Mouse (Mus musculus) left cerebral cortex, adult 11 months (tissue): Measurements from ENCODE around the gene Sgms1.

Source experiments
- DNase-seq: peaks from one replicate; pipeline ENCODE4 v3.0.0; 2022; ENCODE audit warnings: low spot score

The Sgms1 gene

DNA sequence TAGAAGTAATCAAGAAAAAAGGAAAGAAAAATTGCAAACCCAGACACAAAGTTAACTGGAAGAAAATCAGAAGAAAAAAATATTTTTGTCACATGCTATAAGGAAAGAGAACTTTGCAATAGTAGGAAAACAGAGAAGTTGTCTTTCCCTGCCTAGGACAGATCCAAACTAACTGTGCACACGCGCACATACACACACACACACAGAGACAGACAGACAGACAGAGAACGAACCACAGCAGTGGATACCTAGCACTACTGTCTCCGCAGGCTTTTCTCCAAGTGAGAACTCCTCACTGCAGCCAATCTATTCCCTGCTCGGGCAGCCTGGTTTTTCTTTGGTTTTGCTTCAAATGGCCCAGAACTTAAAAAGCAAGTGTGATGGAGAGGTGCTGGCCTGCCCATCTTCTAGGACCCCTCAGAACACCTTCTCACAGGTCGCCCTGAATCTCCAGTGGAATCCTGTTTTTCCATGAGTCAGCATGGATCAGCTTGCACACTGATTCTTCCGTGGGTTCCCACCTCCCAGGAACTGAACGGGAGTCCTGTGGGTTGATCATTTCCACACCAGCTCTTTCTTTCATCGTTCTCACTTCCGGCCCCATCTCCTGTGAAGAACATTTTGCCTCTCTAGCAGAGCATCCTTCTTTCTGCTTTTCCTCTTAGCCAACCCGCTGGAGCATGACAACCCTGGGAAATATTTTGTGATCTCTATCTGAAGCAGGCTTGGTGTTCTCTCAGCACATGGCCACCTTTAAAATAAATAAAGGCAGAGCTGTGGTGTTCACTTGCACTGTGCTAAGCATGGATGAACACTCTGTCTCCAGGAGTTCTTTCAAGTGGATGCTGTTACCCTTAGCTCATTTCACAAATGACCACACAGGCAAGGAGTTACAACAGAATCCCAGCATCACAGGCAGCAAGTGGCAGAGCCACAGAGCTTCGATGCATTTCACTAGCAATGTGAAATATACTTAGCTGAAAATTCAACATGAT lies 96.4 kb downstream of the Sgms1 start:
- no peak for DNase-seq

DNA sequence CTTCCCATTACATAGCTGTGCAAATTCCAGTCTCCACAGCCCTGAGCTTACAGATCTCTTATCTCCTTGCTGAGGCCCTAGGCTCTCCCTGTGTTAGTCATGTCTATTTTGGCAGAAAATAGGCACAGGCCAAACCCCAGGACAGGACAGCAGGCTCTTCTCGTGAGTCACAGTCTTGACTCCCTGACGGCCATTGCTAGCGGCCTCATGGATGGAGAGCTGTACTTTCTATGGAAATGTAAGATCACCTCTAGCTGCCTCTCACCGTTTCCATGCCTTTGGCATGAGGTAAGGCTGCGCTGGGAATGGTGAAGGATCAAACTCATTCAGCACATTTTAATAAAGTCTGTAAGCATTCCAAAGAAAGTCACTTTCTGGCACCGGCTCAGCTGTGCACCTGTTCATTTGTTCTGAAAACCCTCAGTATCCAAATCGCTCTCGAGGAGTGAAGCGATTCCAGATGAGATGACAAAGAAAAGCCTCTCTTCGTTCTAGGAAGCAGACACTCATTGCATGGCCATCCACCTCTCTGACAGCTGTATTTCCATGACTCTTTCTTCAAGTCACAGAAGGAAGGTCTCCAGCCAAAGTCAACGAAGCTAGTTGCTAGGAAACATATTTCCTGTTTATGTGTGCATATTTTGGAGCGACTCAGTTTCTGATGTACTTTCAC lies 97.3 kb downstream of the Sgms1 start:
- no peak for DNase-seq

DNA sequence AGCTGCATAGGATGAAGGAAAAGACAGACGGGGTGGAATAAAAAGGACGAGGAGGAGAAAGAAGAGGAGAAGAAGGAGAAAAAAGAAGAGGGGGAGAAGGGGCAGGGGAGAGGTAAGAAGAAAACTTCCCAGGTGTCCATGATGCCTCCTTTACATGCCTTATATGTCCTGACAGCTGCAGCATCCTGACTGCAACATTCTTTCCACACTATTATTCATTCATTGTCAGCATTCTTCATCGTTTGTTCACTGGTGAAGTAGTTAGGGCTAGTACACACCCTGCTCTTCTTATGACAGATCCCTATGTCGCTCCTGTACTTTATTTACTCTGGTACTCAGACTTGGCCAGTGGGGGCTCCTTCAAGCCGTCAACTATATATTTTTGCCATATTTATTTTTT lies 98.4 kb downstream of the Sgms1 start:
- no peak for DNase-seq

DNA sequence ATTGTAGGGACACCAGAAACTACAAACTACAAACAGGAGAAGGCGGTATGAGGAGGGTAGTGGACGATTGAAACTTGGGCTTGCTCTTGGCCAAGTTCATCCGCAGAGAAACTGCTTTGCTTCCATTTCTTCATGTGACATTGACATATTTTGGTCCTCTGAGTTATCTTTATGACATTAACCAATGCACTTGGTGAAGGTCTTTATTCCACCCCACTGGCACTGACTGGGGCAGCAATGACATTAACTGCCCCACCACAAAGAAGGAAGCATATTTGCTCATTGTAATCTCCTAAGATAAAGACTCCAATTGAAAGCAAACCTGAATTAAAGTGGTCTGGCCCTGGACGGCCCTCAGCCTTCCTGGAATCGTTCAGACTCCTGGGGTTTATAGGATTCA lies 100.6 kb downstream of the Sgms1 start:
- no peak for DNase-seq

DNA sequence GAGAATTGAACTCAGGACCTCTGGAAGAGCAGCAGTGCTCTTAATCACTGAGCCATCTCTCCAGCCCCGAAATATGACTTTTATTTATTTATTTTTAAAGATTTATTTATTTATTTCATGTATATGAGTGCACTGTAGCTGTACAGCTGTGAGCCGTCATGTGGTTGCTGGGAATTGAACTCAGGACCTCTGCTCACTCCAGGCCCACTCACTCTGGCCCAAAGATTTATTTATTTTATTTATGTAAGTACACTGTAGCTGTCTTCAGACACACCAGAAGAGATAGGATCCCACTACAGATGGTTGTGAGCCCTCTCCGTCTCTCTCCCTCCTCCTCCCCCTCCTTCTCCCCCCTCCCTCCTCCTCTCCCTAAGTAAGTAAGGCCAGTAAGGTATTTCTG lies 101.7 kb downstream of the Sgms1 start:
- no peak for DNase-seq

DNA sequence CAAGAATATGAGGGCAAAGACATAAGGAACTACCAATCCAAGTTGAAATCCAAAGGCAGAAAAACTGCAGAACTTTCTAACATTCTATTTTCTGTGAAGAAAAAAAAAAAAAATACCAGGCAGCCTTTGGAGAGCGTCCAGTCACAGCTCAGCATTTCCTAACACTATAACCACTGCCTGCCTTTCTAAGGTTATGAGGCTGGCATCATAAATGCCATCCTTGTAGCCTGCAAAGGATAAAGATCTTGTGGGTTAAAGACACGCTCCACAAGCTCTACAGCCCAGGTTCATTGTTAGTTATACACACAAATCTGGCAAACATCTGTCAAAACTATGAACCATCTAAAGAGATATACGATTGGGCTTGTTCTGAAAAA lies 104.1 kb downstream of the Sgms1 start:
- no peak for DNase-seq

DNA sequence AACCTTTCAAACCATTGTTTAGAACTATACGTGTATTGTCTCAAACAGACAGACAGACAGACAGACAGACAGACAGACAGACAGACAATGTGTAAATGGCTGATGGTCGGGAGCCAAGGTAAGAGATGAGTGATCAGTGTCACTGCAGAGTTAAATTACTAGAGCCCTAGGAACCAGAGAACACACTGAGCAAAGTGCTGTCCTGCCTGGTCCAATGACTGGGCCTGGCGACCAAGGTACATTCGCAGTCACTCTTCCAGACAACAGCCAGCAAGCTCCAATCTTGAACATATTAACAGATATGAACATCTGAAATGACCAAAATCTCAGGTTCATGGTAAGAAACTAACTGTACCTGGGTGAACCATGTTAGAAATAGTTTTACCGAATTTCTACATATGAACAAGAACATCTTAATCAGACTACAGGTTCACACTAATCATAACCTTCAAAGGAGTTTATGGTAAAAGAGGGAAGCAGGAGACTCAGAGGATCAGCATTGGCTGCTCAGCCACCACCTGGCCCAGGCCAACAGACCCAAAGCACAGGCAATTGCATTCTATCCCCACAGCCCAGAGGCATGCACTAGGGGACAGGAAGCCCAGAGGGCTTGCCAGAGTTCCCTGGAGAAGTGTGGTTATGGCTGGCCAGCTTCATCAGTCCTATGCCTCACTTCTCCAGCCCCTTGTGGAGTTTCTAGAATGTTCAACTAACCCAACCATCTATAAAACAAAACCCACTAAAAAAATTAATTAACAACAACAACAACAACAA lies 104.6 kb downstream of the Sgms1 start:
- DNase-seq, result no peak

DNA sequence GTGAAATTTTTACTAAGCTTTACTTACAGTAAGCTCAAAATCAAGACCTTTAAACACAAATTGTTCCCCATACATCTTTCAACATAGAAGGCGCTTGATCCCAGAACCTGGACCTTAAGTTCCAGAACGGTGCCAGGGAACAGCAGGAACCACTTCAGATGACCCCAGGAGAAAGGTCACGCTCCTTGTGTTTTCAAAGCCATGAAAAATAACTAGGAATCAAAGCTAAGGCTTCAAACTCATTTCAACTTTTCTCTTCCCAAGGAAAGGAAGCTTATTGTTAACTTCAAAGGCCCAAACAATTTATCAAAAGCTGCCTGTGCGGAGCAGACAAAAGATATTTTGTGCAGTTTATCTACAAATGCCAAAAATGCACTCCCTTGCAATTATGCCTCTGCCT lies 107.6 kb downstream of the Sgms1 start:
- DNase-seq, result no peak

DNA sequence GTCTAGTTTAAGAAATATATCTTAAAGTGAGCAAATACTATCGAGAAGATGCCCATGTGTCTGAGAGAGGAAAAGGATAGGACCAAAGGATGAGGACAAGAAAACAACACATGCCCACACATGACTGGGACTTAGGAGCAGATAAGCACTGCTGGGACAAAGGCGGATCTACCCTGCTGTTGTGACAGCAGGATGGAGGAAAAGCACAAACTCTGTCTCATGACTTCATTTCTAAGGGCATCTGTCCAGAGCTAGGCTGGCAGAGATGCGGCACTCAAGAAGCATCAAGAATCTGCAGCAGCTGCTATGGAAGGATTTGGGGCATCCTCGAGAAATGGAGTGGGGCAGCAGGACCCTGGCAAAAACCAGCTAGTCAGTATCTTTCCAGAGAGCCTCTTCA lies 109.1 kb downstream of the Sgms1 start:
- DNase-seq, result no peak

DNA sequence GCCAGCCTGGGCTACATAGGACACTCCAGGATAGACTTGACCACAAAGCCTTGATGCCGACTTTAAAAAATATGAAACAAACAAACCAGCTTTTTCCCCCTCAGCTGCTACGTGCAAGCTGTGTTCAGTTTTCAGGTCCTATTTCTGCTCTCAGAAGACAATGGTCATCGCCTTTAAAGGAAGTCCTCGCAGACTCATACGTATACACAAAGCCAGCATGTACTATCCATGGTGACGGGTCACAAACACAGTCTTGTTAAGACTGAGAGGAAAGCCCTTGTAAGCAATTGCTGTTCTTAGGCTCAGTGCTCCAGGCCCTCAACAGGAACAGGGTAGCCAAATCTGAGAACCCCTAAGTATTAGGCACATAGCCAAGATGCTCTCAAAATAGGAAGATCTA lies 110.1 kb downstream of the Sgms1 start:
- no peak for DNase-seq

DNA sequence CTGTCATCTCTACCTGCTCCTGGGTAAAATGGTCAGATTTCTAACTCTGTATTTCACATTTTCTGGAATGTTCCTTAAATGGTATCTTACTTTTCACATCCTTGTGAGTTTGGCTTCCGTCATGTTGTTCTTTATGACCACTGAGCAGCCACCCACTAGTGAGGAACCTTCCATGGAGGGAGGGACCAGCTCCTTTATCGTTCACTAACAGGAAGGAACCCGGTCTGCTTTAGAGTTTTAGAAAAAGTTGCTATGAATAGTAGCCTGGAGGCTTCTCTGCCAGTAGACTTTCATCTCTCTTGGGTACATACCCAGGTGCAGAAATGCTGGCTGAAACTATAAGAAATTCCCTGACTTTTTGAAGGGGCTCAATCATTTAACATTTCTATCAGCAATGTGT lies 111.6 kb downstream of the Sgms1 start:
- DNase-seq, result no peak

DNA sequence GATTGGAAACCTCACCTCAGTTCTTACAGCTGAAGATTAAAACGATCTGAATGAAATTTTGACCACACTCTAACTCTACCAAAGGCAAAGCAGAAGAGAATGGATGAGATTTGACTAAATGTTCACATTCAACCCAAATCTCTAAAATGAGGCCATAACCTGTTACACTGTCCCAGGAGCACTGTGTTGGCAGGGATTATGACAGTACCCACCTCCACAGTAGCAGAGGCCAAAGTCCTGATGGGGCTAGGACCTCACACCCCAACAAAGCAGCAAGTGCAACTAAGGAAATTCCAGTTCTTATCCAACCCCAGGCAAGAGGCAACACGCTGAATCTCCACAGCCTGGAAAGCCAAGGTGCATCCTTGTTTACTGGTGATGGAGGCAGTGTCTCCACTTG lies 112.2 kb downstream of the Sgms1 start:
- DNase-seq, result no peak

DNA sequence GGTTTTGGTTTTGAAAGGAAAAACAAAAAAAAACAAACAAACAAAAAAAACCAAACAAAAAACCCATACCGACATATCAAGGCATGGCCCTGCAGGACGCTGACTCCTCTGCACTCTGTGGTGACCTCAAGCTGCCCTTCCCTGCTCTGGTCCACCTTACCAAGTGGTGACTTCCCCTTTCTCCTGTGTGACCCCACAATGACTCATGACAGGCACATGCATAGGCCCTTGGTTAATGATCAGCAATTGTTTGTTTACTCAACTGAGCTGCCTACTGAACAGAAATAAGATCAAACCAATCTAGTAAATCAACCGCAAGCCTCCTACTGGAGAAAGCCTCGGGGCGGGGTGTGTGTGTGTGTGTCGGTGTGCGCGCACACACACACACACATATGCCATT lies 112.7 kb downstream of the Sgms1 start:
- DNase-seq, result no peak

DNA sequence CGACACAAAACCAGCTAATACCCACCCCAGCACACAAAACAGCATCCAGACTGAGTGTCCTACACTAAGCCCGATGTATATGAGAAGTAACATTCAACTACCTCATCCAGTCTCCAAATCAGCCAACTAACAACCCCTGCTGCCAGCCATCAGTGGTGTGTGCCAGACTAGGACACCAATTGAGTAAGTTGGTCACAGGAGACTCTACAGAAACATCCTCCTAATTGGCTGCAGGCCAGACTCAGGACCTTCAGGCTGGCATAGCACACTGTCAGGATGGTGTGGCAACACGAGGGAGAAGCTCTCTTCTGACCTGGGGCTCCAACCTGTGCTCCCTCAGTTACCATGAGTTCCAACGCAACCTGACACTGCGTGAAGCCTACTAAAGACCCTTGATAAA lies 113.3 kb downstream of the Sgms1 start:
- DNase-seq, result no peak

DNA sequence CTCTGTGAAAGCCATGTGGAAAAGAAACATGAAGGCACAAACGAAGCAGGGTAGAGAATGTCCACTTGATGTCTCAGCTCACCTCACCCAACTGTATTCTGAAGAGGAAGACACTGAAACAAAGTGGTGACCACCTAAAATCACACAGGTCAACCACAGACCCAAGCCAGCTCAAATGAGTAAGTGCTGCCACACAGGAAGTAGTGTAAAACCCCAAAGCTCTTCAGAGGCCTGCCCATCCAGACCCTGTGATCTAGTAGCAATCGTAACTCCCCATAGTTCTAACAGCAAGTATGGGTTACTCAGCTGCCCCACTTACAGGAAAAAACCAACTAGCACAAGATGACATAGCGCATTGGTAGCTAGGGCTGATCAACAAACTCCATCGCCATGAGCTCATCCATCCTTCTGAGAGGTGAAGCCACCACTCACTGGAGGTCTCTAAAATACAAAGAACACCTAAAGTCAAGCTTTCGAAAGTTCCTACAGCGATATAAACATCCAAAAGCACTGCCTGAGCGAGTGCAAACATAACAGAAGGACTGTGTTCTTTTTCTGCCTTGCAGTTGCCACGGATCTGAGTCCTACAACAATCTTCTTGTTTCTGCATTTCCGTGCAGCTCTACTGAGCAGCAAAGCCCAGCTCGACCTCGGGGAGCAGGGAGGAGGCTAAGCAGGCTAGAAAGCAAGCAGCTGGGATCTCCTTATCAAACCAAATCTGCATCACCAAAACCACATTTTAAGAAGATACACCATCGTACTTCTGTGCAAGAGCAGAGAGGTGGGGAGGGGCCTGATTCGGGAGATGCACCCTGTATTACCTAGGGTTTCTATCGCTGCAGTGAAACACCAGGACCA lies 114.2 kb downstream of the Sgms1 start:
- DNase-seq, result no peak

DNA sequence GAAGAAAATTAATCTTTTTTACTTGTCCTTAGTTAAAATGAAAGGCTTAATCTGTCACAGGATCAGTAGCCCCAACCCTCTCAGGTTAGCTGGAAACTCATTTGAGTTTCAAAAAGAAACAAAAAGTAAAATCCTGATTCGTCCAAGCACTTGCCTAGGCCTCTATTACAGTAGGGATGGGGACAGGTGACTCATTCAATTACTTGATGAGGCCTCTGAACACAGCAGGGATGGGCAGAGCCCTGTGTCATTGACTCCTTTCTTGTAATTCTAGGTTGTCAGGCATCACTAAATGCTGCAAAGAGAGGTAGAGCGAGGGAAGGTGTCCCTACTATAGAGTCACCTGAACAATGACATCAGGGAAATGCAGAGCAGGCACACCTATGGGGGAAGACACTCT lies 115.4 kb downstream of the Sgms1 start:
- no peak for DNase-seq

DNA sequence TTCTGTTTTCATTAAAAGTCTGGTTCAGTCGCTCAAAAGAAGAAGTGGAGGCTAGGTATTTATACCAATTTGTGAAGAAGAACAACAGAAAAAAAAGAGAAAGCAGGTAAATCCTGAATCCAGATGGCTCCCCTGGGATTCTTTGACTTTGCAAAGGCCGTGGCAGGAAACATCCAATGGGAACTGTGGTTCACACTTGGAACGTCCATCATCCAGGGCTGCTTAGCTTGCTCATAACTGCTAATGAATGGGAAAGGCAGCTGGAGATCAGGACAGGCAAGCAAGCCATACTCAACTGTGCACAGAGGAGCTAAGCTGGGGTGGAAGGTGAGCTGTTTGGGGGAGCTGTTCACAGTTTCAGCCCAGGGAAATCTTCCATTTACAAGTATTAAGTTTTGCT lies 115.8 kb downstream of the Sgms1 start:
- no peak for DNase-seq

DNA sequence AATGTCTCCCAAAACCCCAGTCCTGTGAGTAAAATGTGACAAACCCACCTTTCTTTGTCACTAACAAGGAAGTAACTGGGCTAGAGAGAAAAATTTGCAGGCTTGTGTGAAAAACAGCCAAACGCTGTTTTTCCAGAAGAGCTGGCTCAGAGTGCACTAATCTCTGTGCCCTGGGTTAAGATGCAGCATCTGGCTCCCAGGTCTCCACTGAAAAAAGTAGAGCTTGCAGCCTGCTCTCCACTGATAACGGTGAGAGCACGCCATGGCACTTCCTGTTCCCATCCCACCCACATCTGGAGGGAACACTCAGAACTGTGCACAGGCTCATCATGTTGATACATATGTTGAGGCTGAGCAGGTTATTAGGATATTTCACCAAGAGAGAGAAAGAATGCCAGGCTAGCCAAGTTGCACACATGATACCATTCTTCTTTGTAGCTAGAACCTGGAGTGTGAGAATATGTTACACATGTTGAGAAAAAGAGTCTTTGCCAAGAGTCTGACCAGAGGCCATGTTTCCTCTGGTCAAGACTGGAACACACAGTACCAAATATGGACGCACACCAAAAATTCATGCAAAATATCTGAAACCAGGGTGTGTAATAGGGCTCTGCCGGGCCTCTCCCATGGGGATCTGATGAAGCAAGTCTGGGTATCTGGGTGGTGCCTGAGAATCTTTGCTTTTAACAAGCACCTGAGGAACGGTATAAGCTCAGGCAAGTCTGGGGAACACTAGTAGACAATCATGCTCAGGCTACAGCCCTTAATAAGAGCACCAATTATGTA lies 116.8 kb downstream of the Sgms1 start:
- DNase-seq, result no peak

DNA sequence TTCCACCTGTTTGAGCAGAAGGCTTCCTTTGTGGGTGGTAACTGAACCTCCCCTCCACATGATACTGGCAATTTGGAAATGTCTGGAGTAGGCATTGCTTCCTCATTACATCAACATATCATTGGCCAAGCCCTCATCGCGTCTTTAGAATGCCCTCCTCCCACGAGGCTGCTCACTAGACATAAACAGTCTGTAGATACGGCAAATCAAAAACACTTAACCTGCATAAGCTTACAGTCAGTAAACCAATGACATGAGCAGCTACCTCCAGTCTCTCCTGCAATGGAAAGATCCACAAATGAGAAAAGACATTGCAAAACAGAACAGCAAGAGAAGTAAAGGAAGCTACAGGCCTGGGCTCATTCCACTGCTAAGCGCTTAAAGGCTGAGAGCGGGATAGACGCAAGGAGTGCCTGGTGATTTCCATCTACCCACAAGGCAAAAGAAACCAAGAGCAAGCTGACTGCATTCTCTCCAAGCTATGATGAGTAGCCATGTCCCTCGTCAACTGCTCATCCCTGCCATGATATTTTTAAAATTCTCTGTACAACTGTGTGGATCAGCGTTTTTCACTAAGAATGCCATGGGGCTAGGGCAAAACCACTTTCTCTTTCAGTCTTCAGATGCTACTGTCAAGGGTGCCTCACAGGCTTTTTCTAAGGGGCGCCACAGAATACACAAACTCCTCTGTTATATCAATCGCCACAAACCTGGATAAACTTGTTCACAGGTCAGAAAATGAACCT lies 117.9 kb downstream of the Sgms1 start:
- DNase-seq, result no peak

DNA sequence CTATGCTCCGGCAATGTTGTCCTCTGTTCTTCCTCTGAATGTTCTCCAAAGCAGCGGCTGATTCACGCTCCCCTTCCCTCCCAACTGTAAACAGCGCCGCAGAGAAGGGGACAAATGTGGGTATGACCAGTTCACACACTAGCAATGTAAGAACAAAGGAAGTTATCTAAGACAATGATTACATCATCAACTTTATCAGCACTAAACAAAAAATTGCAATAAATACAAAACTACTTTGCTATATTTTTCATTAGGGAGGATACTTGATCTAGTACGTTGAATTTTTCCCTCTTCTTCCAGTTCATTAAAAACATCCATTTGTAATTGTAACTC lies 119.7 kb downstream of the Sgms1 start:
- DNase-seq, result no peak
